Mouse (Mus musculus): ENCODE results near the gene Cep72. TPM values are rescaled to one million over a fixed set of nuclear protein-coding genes. Genes with fewer than 3 reads are reported as not detected.
A peak's percentile ranks its signal among the peaks of the same experiment; 100 is the strongest.

Gene Cep72
- polyA plus RNA-seq (2012; rRNA removed): 1.8 and 2.2 TPM in 2 replicates

DNA sequence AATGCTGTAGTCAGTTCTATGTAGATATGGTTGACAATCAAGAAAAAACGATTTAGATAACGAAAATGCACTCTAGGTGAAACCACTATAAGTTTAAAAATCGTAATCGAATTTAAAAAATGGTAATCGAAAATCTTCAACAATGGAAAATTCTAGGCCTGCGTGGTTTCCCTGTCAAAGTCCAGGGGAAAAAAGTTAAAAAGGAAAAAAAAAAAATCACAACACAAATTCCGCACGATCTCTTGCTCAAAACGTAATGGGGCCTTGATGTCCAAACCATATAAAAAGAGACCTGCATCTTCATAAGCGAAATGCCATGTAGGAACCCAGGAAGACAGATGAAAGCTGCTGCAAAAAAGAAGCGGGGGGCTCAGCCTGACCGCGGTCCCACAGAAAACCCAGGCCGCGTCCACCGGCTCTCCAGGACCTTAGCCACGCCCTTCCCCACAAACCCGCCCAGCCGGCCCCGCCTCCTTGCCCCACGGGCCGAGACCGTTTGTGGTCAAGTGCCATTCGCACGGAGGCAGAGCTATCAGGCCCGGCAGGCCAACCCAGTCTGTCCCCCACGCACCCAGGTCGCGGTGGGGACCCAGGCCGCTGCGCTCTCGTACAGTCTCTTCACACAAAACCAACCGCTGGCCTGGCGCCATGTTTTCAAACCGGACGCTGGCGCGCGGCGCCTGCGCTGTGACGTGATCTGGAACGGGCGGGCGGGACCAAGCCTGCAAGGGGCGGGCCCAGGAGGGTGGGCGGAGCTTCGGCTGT, at the start of gene Cep72:
TSS of gene Cep72 (minus strand) at position 687 of the 765 bp plus-strand sequence.
- peak; percentile 93 for DNase-seq
- no peaks in the 10 kb centered on the region; the same call in 1 of the 2 replicates for H3K36me3 ChIP-seq (ENCODE audit: control insufficient read depth, insufficient read depth, low read length)
- H3K4me3 ChIP-seq (ENCODE audit: insufficient read depth, low read depth, low read length): peak within 1 kb of the TSS; percentile 89
- 3% methylated on average over 48 of the region's 48 CpGs for WGBS
- no peak for TF ChIP-seq CTCF (conservative IDR thresholded peaks at IDR 0.05; ENCODE audit: insufficient read depth, insufficient read length, low read depth, low read length)
- no peak for TF ChIP-seq POLR2A (IDR thresholded peaks at IDR 0.05; ENCODE audit: low read depth, low read length)
- no peaks in the 10 kb centered on the region for H3K27me3 ChIP-seq (replicated peaks; ENCODE audit: control insufficient read depth, insufficient read depth, low read length)
- peak within 1 kb of the TSS; percentile 59 for H3K27ac ChIP-seq (ENCODE audit: insufficient read depth, low read depth, low read length)
- H3K4me1 ChIP-seq (ENCODE audit: control insufficient read depth, insufficient read depth, low read length): no peaks in the 10 kb centered on the region

DNA sequence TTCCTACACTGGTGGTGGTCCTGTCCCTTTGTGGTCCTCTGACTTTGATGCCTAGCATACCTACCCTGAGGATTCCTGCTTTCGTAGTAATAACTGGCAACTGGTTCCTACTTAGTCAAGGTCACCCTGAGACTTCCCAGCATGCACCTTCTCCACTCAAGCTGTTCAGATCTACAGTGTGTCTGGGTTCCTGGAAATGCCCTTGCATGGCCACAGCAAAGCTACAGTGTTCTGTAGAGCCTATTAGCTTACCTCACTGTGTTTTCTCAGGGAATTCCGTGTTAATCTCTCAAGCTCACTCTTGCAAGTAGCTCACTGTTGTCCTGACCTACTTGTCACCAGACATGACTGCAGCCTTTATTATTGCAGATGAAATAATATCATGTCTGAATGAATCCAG, 45.3 kb upstream of the Cep72 start:
- WGBS: 71% methylated on average over 2 of the region's 2 CpGs
- DNase-seq: peak; percentile 36
- H3K27ac ChIP-seq (ENCODE audit: insufficient read depth, low read depth, low read length): no peak overlapping the region
- no peaks in the 10 kb centered on the region for H3K36me3 ChIP-seq (ENCODE audit: control insufficient read depth, insufficient read depth, low read length)
- no peak overlapping the region for H3K4me3 ChIP-seq (ENCODE audit: insufficient read depth, low read depth, low read length)
- no peaks in the 10 kb centered on the region for H3K27me3 ChIP-seq (replicated peaks; ENCODE audit: control insufficient read depth, insufficient read depth, low read length)
- TF ChIP-seq CTCF (conservative IDR thresholded peaks at IDR 0.05; ENCODE audit: insufficient read depth, insufficient read length, low read depth, low read length) (no peak), POLR2A (IDR thresholded peaks at IDR 0.05; ENCODE audit: low read depth, low read length) (no peak)
- no peaks in the 10 kb centered on the region for H3K4me1 ChIP-seq (ENCODE audit: control insufficient read depth, insufficient read depth, low read length)

GRCm38 (mm10) chr13:74104417-74104816, 42.3 kb upstream of the Cep72 start:
- no peak for TF ChIP-seq POLR2A (IDR thresholded peaks at IDR 0.05; ENCODE audit: low read depth, low read length)
- no peak for TF ChIP-seq CTCF (conservative IDR thresholded peaks at IDR 0.05; ENCODE audit: insufficient read depth, insufficient read length, low read depth, low read length)
- WGBS: 61% methylated on average over 7 of the region's 7 CpGs
- no peak for DNase-seq
- Histone ChIP-seq H3K4me3 (ENCODE audit: insufficient read depth, low read depth, low read length) (no peak overlapping the region), H3K36me3 (ENCODE audit: control insufficient read depth, insufficient read depth, low read length) (no peaks in the 10 kb centered on the region), H3K4me1 (ENCODE audit: control insufficient read depth, insufficient read depth, low read length) (peaks cover 4% of the 10 kb centered on the region; the same call in 1 of the 2 replicates), H3K27me3 (replicated peaks; ENCODE audit: control insufficient read depth, insufficient read depth, low read length) (no peaks in the 10 kb centered on the region), H3K27ac (ENCODE audit: insufficient read depth, low read depth, low read length) (no peak overlapping the region)

GRCm38 (mm10) chr13:74102831-74103582, 40.9 kb upstream of the Cep72 start:
- DNase-seq: no peak
- H3K27ac ChIP-seq (ENCODE audit: insufficient read depth, low read depth, low read length): no peak overlapping the region
- H3K36me3 ChIP-seq (ENCODE audit: control insufficient read depth, insufficient read depth, low read length): no peaks in the 10 kb centered on the region
- no peaks in the 10 kb centered on the region for H3K27me3 ChIP-seq (replicated peaks; ENCODE audit: control insufficient read depth, insufficient read depth, low read length)
- 82% methylated on average over 4 of the region's 4 CpGs for WGBS
- H3K4me1 ChIP-seq (ENCODE audit: control insufficient read depth, insufficient read depth, low read length): peaks cover 4% of the 10 kb centered on the region; the same call in 1 of the 2 replicates
- H3K4me3 ChIP-seq (ENCODE audit: insufficient read depth, low read depth, low read length): no peak overlapping the region
- no peak for TF ChIP-seq POLR2A (IDR thresholded peaks at IDR 0.05; ENCODE audit: low read depth, low read length)
- TF ChIP-seq CTCF (conservative IDR thresholded peaks at IDR 0.05; ENCODE audit: insufficient read depth, insufficient read length, low read depth, low read length): no peak

DNA sequence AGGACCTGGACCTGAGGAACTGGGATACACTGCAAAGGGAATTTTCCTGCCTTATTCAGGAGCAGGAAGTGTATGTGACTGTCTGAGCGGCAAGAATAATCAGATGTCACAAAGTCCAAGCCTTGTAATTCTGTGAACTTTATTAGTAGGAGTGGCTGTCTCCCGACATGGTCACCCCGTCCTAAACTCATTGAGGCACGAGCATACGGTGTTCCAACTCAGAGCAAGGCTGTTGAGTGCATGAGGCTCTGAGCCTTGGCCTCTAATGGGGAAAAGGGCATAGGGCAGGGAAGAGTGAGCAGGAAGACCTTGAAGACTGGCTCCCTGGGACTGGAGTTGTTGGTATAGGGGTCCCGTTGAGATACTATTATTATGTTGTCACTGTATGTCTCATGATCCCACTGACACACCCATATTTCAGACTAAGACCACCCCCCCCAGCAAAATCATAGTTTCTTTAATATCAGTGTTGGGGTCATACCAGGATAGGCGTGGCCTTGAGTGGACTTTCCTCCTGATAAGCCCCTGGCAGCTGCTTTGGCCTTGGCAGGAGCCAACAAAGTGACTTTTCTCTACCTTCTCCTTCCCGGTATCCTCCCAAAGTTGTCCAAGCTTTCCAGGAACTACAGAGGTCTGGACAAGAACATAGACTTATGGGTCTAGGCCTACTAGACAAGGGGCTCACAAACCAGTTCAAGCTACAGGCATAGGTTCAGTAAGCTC, 40.2 kb upstream of the Cep72 start:
- WGBS: 64% methylated on average over 8 of the region's 8 CpGs
- H3K4me3 ChIP-seq (ENCODE audit: insufficient read depth, low read depth, low read length): no peak overlapping the region
- H3K27me3 ChIP-seq (replicated peaks; ENCODE audit: control insufficient read depth, insufficient read depth, low read length): no peaks in the 10 kb centered on the region
- peaks cover 4% of the 10 kb centered on the region; the same call in 1 of the 2 replicates for H3K4me1 ChIP-seq (ENCODE audit: control insufficient read depth, insufficient read depth, low read length)
- no peaks in the 10 kb centered on the region for H3K36me3 ChIP-seq (ENCODE audit: control insufficient read depth, insufficient read depth, low read length)
- TF ChIP-seq CTCF (conservative IDR thresholded peaks at IDR 0.05; ENCODE audit: insufficient read depth, insufficient read length, low read depth, low read length) (no peak), POLR2A (IDR thresholded peaks at IDR 0.05; ENCODE audit: low read depth, low read length) (no peak)
- no peak for DNase-seq
- H3K27ac ChIP-seq (ENCODE audit: insufficient read depth, low read depth, low read length): no peak overlapping the region

DNA sequence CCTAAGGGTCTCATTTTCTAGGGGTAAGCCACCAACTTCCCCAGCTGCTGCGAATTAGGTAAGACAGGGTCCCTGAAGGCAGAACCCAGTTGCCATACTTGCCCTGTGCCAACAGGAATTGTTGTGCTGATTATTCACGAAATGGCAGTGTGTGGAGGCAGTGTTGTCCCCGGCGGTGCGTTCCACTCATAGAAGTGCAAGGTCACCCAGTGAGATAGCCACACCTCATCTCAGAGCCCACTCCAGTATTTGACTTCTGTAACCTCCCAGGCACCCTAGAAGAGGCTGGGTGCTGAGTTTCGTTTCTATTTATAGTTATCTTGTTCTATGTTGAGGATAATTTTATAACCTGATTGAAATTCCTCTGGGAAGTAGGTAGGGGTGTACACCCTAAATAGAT, 36.8 kb upstream of the Cep72 start:
- H3K27ac ChIP-seq (ENCODE audit: insufficient read depth, low read depth, low read length): no peak overlapping the region

More for the DNA sequence above, 36.8 kb upstream of the Cep72 start:
- DNase-seq: no peak
- Histone ChIP-seq H3K4me1 (ENCODE audit: control insufficient read depth, insufficient read depth, low read length) (peaks cover 4% of the 10 kb centered on the region; the same call in 1 of the 2 replicates), H3K36me3 (ENCODE audit: control insufficient read depth, insufficient read depth, low read length) (no peaks in the 10 kb centered on the region), H3K4me3 (ENCODE audit: insufficient read depth, low read depth, low read length) (no peak overlapping the region), H3K27me3 (replicated peaks; ENCODE audit: control insufficient read depth, insufficient read depth, low read length) (no peaks in the 10 kb centered on the region)
- 79% methylated on average over 6 of the region's 6 CpGs for WGBS
- TF ChIP-seq POLR2A (IDR thresholded peaks at IDR 0.05; ENCODE audit: low read depth, low read length) (no peak), CTCF (conservative IDR thresholded peaks at IDR 0.05; ENCODE audit: insufficient read depth, insufficient read length, low read depth, low read length) (no peak)

All from kidney, adult 2 months (tissue).